Mouse (Mus musculus): Measurements from ENCODE around the gene Upf2. TPM values are rescaled to one million over a fixed set of nuclear protein-coding genes. Genes with fewer than 3 reads are reported as not detected.
"Not testable (repeated sequence)": the region's sequence is repeated elsewhere in the genome, so short reads cannot be mapped to it uniquely, and the experiment has no call there.

Upf2 gene
- polyA plus RNA-seq, 1 experiment from 2014 or later = 9.5 TPM

GRCm38 (mm10) chr2:6074891-6075529, 123.7 kb downstream of the Upf2 start:
- H3K4me2 ChIP-seq = no peak overlapping the region
- 47% methylated on average over 10 of the region's 10 CpGs for WGBS
- H3K27ac ChIP-seq = no peak overlapping the region; the same call in 1 of the 2 replicates
- ATAC-seq (ENCODE audit: insufficient read depth, low FRiP score, low read depth) = peak; percentile 23; the same call in 1 of the 2 replicates
- H3K4me3 ChIP-seq (replicated peaks) = no peak overlapping the region
- H3K27me3 ChIP-seq (replicated peaks) = no peaks in the 10 kb centered on the region
- no peaks in the 10 kb centered on the region for H3K36me3 ChIP-seq
- peaks cover 25% of the 10 kb centered on the region for H3K4me1 ChIP-seq
- H3K9me3 ChIP-seq = no peaks in the 10 kb centered on the region
- no peak overlapping the region for H3K9ac ChIP-seq

- no peaks in the 10 kb centered on the region for H3K27me3 ChIP-seq (replicated peaks)
- H3K9ac ChIP-seq = no peak overlapping the region
- ATAC-seq (ENCODE audit: insufficient read depth, low FRiP score, low read depth) = no peak
- H3K4me1 ChIP-seq = peaks cover 25% of the 10 kb centered on the region
- H3K27ac ChIP-seq = no peak overlapping the region; the same call in 1 of the 2 replicates
- no peaks in the 10 kb centered on the region for H3K36me3 ChIP-seq
- no peak overlapping the region for H3K4me3 ChIP-seq (replicated peaks)
- H3K9me3 ChIP-seq = no peaks in the 10 kb centered on the region
- no peak overlapping the region for H3K4me2 ChIP-seq
- 31% methylated on average over 1 of the region's 1 CpGs for WGBS
Observed at GRCm38 (mm10) chr2:6075530-6075896, 124.2 kb downstream of the Upf2 start.

GRCm38 (mm10) chr2:6080037-6080436, 128.8 kb downstream of the Upf2 start:
- Histone ChIP-seq H3K36me3 (no peaks in the 10 kb centered on the region), H3K9ac (no peak overlapping the region), H3K27me3 (replicated peaks) (no peaks in the 10 kb centered on the region), H3K4me2 (no peak overlapping the region), H3K4me1 (peaks cover 10% of the 10 kb centered on the region; the same call in 1 of the 2 replicates), H3K27ac (peak overlapping the region; percentile 78; the same call in 1 of the 2 replicates), H3K4me3 (replicated peaks) (no peak overlapping the region), H3K9me3 (no peaks in the 10 kb centered on the region)
- 92% methylated on average over 1 of the region's 1 CpGs for WGBS
- ATAC-seq (ENCODE audit: insufficient read depth, low FRiP score, low read depth) = no peak

- Histone ChIP-seq H3K27me3 (replicated peaks) (no peaks in the 10 kb centered on the region), H3K36me3 (no peaks in the 10 kb centered on the region), H3K27ac (peak overlapping the region; percentile 78), H3K4me1 (0 out of 2 replicates have a peak, but pooled peaks cover 5% of the 10 kb centered on the region), H3K4me2 (no peak overlapping the region), H3K4me3 (replicated peaks) (no peak overlapping the region), H3K9ac (no peak overlapping the region), H3K9me3 (no peaks in the 10 kb centered on the region)
- peak; percentile 84 for ATAC-seq (ENCODE audit: insufficient read depth, low FRiP score, low read depth)
- 24% methylated on average over 8 of the region's 8 CpGs for WGBS
Observed at GRCm38 (mm10) chr2:6081108-6081507, 129.8 kb downstream of the Upf2 start.

- H3K9me3 ChIP-seq = no peaks in the 10 kb centered on the region
- H3K36me3 ChIP-seq = no peaks in the 10 kb centered on the region
- 80% methylated on average over 6 of the region's 6 CpGs for WGBS
- H3K4me1 ChIP-seq = 0 out of 2 replicates have a peak, but pooled peaks cover 5% of the 10 kb centered on the region
- no peak overlapping the region for H3K9ac ChIP-seq
- no peak overlapping the region for H3K4me3 ChIP-seq (replicated peaks)
- no peak for ATAC-seq (ENCODE audit: insufficient read depth, low FRiP score, low read depth)
- H3K4me2 ChIP-seq = no peak overlapping the region
- no peaks in the 10 kb centered on the region for H3K27me3 ChIP-seq (replicated peaks)
- no peak overlapping the region for H3K27ac ChIP-seq
Observed at GRCm38 (mm10) chr2:6082615-6083014, 131.3 kb downstream of the Upf2 start.

GRCm38 (mm10) chr2:6083696-6084095, 132.4 kb downstream of the Upf2 start:
- Histone ChIP-seq H3K27me3 (replicated peaks) (no peaks in the 10 kb centered on the region), H3K9ac (no peak overlapping the region), H3K4me1 (0 out of 2 replicates have a peak, but pooled peaks cover 5% of the 10 kb centered on the region), H3K4me3 (replicated peaks) (no peak overlapping the region), H3K4me2 (no peak overlapping the region), H3K9me3 (no peaks in the 10 kb centered on the region), H3K27ac (no peak overlapping the region), H3K36me3 (no peaks in the 10 kb centered on the region)
- ATAC-seq (ENCODE audit: insufficient read depth, low FRiP score, low read depth) = no peak
- 94% methylated on average over 1 of the region's 1 CpGs for WGBS

GRCm38 (mm10) chr2:6085622-6086530, 134.6 kb downstream of the Upf2 start:
- H3K9ac ChIP-seq = no peak overlapping the region
- H3K27ac ChIP-seq = no peak overlapping the region
- no peaks in the 10 kb centered on the region for H3K27me3 ChIP-seq (replicated peaks)
- no peaks in the 10 kb centered on the region for H3K9me3 ChIP-seq
- H3K4me3 ChIP-seq (replicated peaks) = no peak overlapping the region
- no peaks in the 10 kb centered on the region for H3K36me3 ChIP-seq
- no peak for ATAC-seq (ENCODE audit: insufficient read depth, low FRiP score, low read depth)
- 0 out of 2 replicates have a peak, but pooled peaks cover 5% of the 10 kb centered on the region for H3K4me1 ChIP-seq
- 68% methylated on average over 19 of the region's 19 CpGs for WGBS
- H3K4me2 ChIP-seq = no peak overlapping the region

- no peak for ATAC-seq (ENCODE audit: insufficient read depth, low FRiP score, low read depth)
- Histone ChIP-seq H3K27me3 (replicated peaks) (no peaks in the 10 kb centered on the region), H3K36me3 (no peaks in the 10 kb centered on the region), H3K4me2 (no peak overlapping the region), H3K4me3 (replicated peaks) (no peak overlapping the region), H3K9me3 (no peaks in the 10 kb centered on the region), H3K4me1 (no peaks in the 10 kb centered on the region), H3K9ac (no peak overlapping the region), H3K27ac (no peak overlapping the region)
- 94% methylated on average over 5 of the region's 5 CpGs for WGBS
Observed at GRCm38 (mm10) chr2:6087151-6087550, 135.9 kb downstream of the Upf2 start.

GRCm38 (mm10) chr2:6089941-6090340, 138.7 kb downstream of the Upf2 start:
- H3K27ac ChIP-seq; H3K4me2 ChIP-seq; H3K4me1 ChIP-seq; H3K9ac ChIP-seq; H3K4me3 ChIP-seq (replicated peaks); ATAC-seq (ENCODE audit: insufficient read depth, low FRiP score, low read depth); H3K27me3 ChIP-seq (replicated peaks); H3K9me3 ChIP-seq; H3K36me3 ChIP-seq: not testable (repeated sequence)
- 81% methylated on average over 16 of the region's 16 CpGs for WGBS

GRCm38 (mm10) chr2:6097113-6097716, 145.9 kb downstream of the Upf2 start:
- Histone ChIP-seq H3K4me1 (peaks cover 11% of the 10 kb centered on the region), H3K27me3 (replicated peaks) (0 out of 2 replicates have a peak, but pooled peaks cover 7% of the 10 kb centered on the region), H3K4me2 (0 out of 2 replicates have a peak overlapping the region, but pooled peaks have one; percentile 6), H3K4me3 (replicated peaks) (no peak overlapping the region), H3K36me3 (no peaks in the 10 kb centered on the region), H3K9me3 (no peaks in the 10 kb centered on the region), H3K27ac (peak overlapping the region; percentile 83), H3K9ac (no peak overlapping the region)
- peak; percentile 86 for ATAC-seq (ENCODE audit: insufficient read depth, low FRiP score, low read depth)
- 46% methylated on average over 7 of the region's 7 CpGs for WGBS

- WGBS = 28% methylated on average over 6 of the region's 6 CpGs
- no peak overlapping the region for H3K4me3 ChIP-seq (replicated peaks)
- 0 out of 2 replicates have a peak, but pooled peaks cover 7% of the 10 kb centered on the region for H3K27me3 ChIP-seq (replicated peaks)
- no peak overlapping the region for H3K9ac ChIP-seq
- H3K4me2 ChIP-seq = peak overlapping the region; percentile 6; the same call in 1 of the 2 replicates
- no peaks in the 10 kb centered on the region for H3K36me3 ChIP-seq
- H3K4me1 ChIP-seq = peaks cover 11% of the 10 kb centered on the region
- H3K27ac ChIP-seq = peak overlapping the region; percentile 71
- ATAC-seq (ENCODE audit: insufficient read depth, low FRiP score, low read depth) = peak; percentile 69
- H3K9me3 ChIP-seq = no peaks in the 10 kb centered on the region
Observed at GRCm38 (mm10) chr2:6098924-6099323, 147.7 kb downstream of the Upf2 start.
